21 mouse cellular contexts compared by ENCODE assay signal in the genomic region with DNA sequence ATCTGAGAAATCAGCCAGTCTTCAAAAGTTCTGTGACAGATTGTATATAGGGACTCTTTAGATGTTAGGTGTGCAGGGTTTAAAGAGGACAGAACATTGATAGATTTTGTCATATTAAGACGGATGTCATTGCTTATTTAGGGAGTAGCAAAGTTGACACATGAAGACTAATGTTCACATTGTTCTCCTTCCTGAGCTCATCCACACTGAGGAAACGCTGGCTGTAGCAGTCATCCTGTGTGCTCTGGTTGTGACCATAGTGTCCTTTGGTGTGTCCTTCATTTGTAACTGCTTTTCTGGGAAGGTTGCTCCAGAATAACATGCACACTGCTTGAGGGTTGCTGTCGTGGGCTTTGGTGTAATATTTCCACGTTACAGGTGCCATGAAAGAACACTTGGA.
DNase-seq lines count a peak whose midpoint lies in the region; ATAC-seq and TF ChIP-seq lines count a peak whose summit lies in the region.
"Had no signal": no experiment of that assay in that cellular context is flagged by ENCODE, and none has a peak within 500 bp of the region (broad histone marks: within the 10 kb centered on the region; RNA-seq: fewer than 3 reads in every experiment).

No protein-coding gene starts in this region.

- intact Hi-C loops in left cerebral cortex, postnatal 4 days (cut with DNase I): no loop called here

- H3K9me3 ChIP-seq in kidney, embryonic 16.5 days (ENCODE audit: low read length): no peaks in the 10 kb centered on the region
- H3K9me3 ChIP-seq in lung, embryonic 16.5 days (ENCODE audit: control insufficient read depth, low read length): no peaks in the 10 kb centered on the region
- H3K9me3 ChIP-seq in stomach, embryonic 16.5 days (replicated peaks; ENCODE audit: control insufficient read depth, low read length): no peaks in the 10 kb centered on the region
- no peaks in the 10 kb centered on the region for H3K9me3 ChIP-seq in stomach, postnatal 0 days (ENCODE audit: control insufficient read depth, low read length)
- H3K9me3 ChIP-seq: embryonic facial prominence, embryonic 13.5 days; forebrain, embryonic 12.5 days; heart, embryonic 10.5 days; heart, embryonic 15.5 days; hindbrain, embryonic 12.5 days had no signal

- no peak overlapping the region for H3K9ac ChIP-seq in kidney, embryonic 16.5 days (replicated peaks; ENCODE audit: low read length)
- H3K9ac ChIP-seq in lung, embryonic 16.5 days (ENCODE audit: low read length): no peak overlapping the region
- H3K9ac ChIP-seq in stomach, embryonic 16.5 days (ENCODE audit: low read length): no peak overlapping the region
- H3K9ac ChIP-seq in stomach, postnatal 0 days (ENCODE audit: low read length): no peak overlapping the region
- H3K9ac ChIP-seq: embryonic facial prominence, embryonic 13.5 days; forebrain, embryonic 12.5 days; heart, embryonic 15.5 days; hindbrain, embryonic 12.5 days had no signal

- H3K27ac ChIP-seq in kidney, adult 2 months (ENCODE audit: insufficient read depth, low read depth, low read length): no peak overlapping the region
- H3K27ac ChIP-seq in kidney, embryonic 16.5 days (ENCODE audit: low read length): no peak overlapping the region
- H3K27ac ChIP-seq in lung, embryonic 16.5 days (ENCODE audit: low read length): no peak overlapping the region
- H3K27ac ChIP-seq in stomach, embryonic 16.5 days (ENCODE audit: low read length): peak overlapping the region; percentile 34; the same call in 1 of the 2 replicates
- H3K27ac ChIP-seq in stomach, postnatal 0 days (replicated peaks): no peak overlapping the region
- H3K27ac ChIP-seq: embryonic facial prominence, embryonic 13.5 days; forebrain, embryonic 12.5 days; heart, embryonic 10.5 days; heart, embryonic 15.5 days; hindbrain, embryonic 12.5 days had no signal

- TF ChIP-seq EP300 in stomach, postnatal 0 days (optimal IDR thresholded peaks at IDR 0.05): no peak

- DNase-seq in kidney, adult 2 months: peak; percentile 18
- DNase-seq in lung, adult 2 months: no peak
- DNase-seq in stomach, postnatal 0 days (ENCODE audit: low spot score): no peak
- DNase-seq in left cerebral cortex, postnatal 4 days: no peak
- DNase-seq: adrenal gland, adult 2 months; adrenal gland, postnatal 25 days; cerebellum, adult 18-20 months; cerebellum, adult 9-11 months; cerebellum, postnatal 36 days; gastrocnemius, postnatal 10 days; heart, adult 18-20 months; heart, postnatal 4 days had no signal

- no peaks in the 10 kb centered on the region; the same call in 1 of the 2 replicates for H3K4me1 ChIP-seq in kidney, adult 2 months (ENCODE audit: control insufficient read depth, insufficient read depth, low read length)
- no peaks in the 10 kb centered on the region for H3K4me1 ChIP-seq in kidney, embryonic 16.5 days (ENCODE audit: insufficient read depth, low read length)
- H3K4me1 ChIP-seq in lung, embryonic 16.5 days (replicated peaks; ENCODE audit: control insufficient read depth, insufficient read depth, low read length): peaks cover 8% of the 10 kb centered on the region
- H3K4me1 ChIP-seq in lung, adult 2 months (ENCODE audit: control insufficient read depth, insufficient read depth, low read length): peaks cover 6% of the 10 kb centered on the region
- H3K4me1 ChIP-seq in stomach, embryonic 16.5 days (ENCODE audit: control insufficient read depth, insufficient read depth, low read length): no peaks in the 10 kb centered on the region
- H3K4me1 ChIP-seq in stomach, postnatal 0 days (replicated peaks; ENCODE audit: control insufficient read depth, insufficient read depth): no peaks in the 10 kb centered on the region
- H3K4me1 ChIP-seq: embryonic facial prominence, embryonic 13.5 days; heart, embryonic 10.5 days; heart, embryonic 15.5 days; hindbrain, embryonic 12.5 days had no signal

- no peak for TF ChIP-seq POLR2A in kidney, adult 2 months (IDR thresholded peaks at IDR 0.05; ENCODE audit: low read depth, low read length)
- no peak for TF ChIP-seq POLR2A in lung, adult 2 months (IDR thresholded peaks at IDR 0.05; ENCODE audit: borderline replicate concordance, extremely low read depth, low read depth, low read length)

- no peak overlapping the region for H3K4me3 ChIP-seq in kidney, adult 2 months (ENCODE audit: insufficient read depth, low read depth, low read length)
- H3K4me3 ChIP-seq in kidney, embryonic 16.5 days (ENCODE audit: low read length): no peak overlapping the region
- H3K4me3 ChIP-seq in lung, embryonic 16.5 days (ENCODE audit: low read length): no peak overlapping the region
- H3K4me3 ChIP-seq in lung, adult 2 months (replicated peaks; ENCODE audit: extremely low read depth, low read depth, low read length): no peak overlapping the region
- no peak overlapping the region for H3K4me3 ChIP-seq in stomach, embryonic 16.5 days (replicated peaks; ENCODE audit: low read length)
- H3K4me3 ChIP-seq in stomach, postnatal 0 days (ENCODE audit: low read depth, low read length): no peak overlapping the region
- H3K4me3 ChIP-seq: embryonic facial prominence, embryonic 13.5 days; forebrain, embryonic 12.5 days; heart, embryonic 10.5 days; heart, embryonic 15.5 days; hindbrain, embryonic 12.5 days had no signal

- H3K4me2 ChIP-seq in kidney, embryonic 16.5 days (replicated peaks; ENCODE audit: low read depth, low read length): no peak overlapping the region
- no peak overlapping the region for H3K4me2 ChIP-seq in lung, embryonic 16.5 days (ENCODE audit: low read depth, low read length)
- no peak overlapping the region for H3K4me2 ChIP-seq in stomach, embryonic 16.5 days (ENCODE audit: low read depth, low read length)
- no peak overlapping the region for H3K4me2 ChIP-seq in stomach, postnatal 0 days (replicated peaks; ENCODE audit: low read depth)
- H3K4me2 ChIP-seq: embryonic facial prominence, embryonic 13.5 days; forebrain, embryonic 12.5 days; heart, embryonic 15.5 days; hindbrain, embryonic 12.5 days had no signal

- no peaks in the 10 kb centered on the region for H3K27me3 ChIP-seq in kidney, adult 2 months (replicated peaks; ENCODE audit: control insufficient read depth, insufficient read depth, low read length)
- H3K27me3 ChIP-seq in kidney, embryonic 16.5 days (ENCODE audit: insufficient read depth, low read length): no peaks in the 10 kb centered on the region
- no peaks in the 10 kb centered on the region for H3K27me3 ChIP-seq in lung, embryonic 16.5 days (ENCODE audit: control insufficient read depth, insufficient read depth, low read depth, low read length)
- no peaks in the 10 kb centered on the region for H3K27me3 ChIP-seq in stomach, embryonic 16.5 days (ENCODE audit: control insufficient read depth, insufficient read depth, low read length)
- H3K27me3 ChIP-seq in stomach, postnatal 0 days (ENCODE audit: control insufficient read depth, insufficient read depth, low read length): no peaks in the 10 kb centered on the region
- H3K27me3 ChIP-seq: embryonic facial prominence, embryonic 13.5 days; forebrain, embryonic 12.5 days; heart, embryonic 15.5 days; hindbrain, embryonic 12.5 days had no signal

- WGBS in kidney, adult 2 months: 58% methylated on average over 4 of the region's 4 CpGs
- 65% methylated on average over 4 of the region's 4 CpGs for WGBS in kidney, embryonic 16.5 days
- 64% methylated on average over 4 of the region's 4 CpGs for WGBS in lung, embryonic 16.5 days
- WGBS in lung, adult 2 months: 51% methylated on average over 4 of the region's 4 CpGs
- 66% methylated on average over 4 of the region's 4 CpGs for WGBS in stomach, embryonic 16.5 days
- WGBS in stomach, postnatal 0 days: 74% methylated on average over 4 of the region's 4 CpGs

- peaks cover 5% of the 10 kb centered on the region for H3K36me3 ChIP-seq in kidney, adult 2 months (ENCODE audit: control insufficient read depth, insufficient read depth, low read length)
- H3K36me3 ChIP-seq in kidney, embryonic 16.5 days (ENCODE audit: insufficient read depth, low read length): peaks cover 21% of the 10 kb centered on the region; the same call in 1 of the 2 replicates
- H3K36me3 ChIP-seq in lung, embryonic 16.5 days (ENCODE audit: control insufficient read depth, insufficient read depth, low read length): peaks cover 2% of the 10 kb centered on the region; the same call in 1 of the 2 replicates
- H3K36me3 ChIP-seq in stomach, embryonic 16.5 days (ENCODE audit: control insufficient read depth, insufficient read depth, low read length): no peaks in the 10 kb centered on the region; the same call in 1 of the 2 replicates
- peaks cover 10% of the 10 kb centered on the region; the same call in 1 of the 2 replicates for H3K36me3 ChIP-seq in stomach, postnatal 0 days (ENCODE audit: control insufficient read depth, insufficient read depth, low read length)

- ATAC-seq in kidney, embryonic 16.5 days (ENCODE audit: low FRiP score, low TSS enrichment): no peak
- peak; percentile 52; the same call in 1 of the 2 replicates for ATAC-seq in lung, embryonic 16.5 days (ENCODE audit: low read depth)
- ATAC-seq in stomach, embryonic 16.5 days (ENCODE audit: insufficient read depth, low FRiP score): no peak
- ATAC-seq in stomach, postnatal 0 days (ENCODE audit: low FRiP score, low TSS enrichment): no peak
- ATAC-seq: forebrain, embryonic 16.5 days had no signal

- TF ChIP-seq CTCF in kidney, adult 2 months (conservative IDR thresholded peaks at IDR 0.05; ENCODE audit: insufficient read depth, insufficient read length, low read depth, low read length): no peak
- no peak for TF ChIP-seq CTCF in lung, adult 2 months (IDR thresholded peaks at IDR 0.05; ENCODE audit: insufficient read depth, low read length)
- no peak for TF ChIP-seq CTCF in stomach, postnatal 0 days (IDR thresholded peaks at IDR 0.05; ENCODE audit: low read depth)
